In genomic region chr3:83885163-83885562, GRCm38 (mm10) we compare ENCODE assay signal across 20 mouse cellular contexts. TPM values are rescaled to one million over a fixed set of nuclear protein-coding genes. Genes with fewer than 3 reads are reported as not detected.
DNase-seq lines count a peak whose midpoint lies in the region; ATAC-seq and TF ChIP-seq lines count a peak whose summit lies in the region.
"Had no signal": no experiment of that assay in that cellular context is flagged by ENCODE, and none has a peak within 500 bp of the region (broad histone marks: within the 10 kb centered on the region; RNA-seq: fewer than 3 reads in every experiment).

No protein-coding gene starts in this region.

- no peaks in the 10 kb centered on the region for H3K9me3 ChIP-seq in liver, embryonic 15.5 days (replicated peaks)
- H3K9me3 ChIP-seq in liver, embryonic 12.5 days (replicated peaks): no peaks in the 10 kb centered on the region
- no peaks in the 10 kb centered on the region for H3K9me3 ChIP-seq in stomach, postnatal 0 days (ENCODE audit: control insufficient read depth, low read length)
- H3K9me3 ChIP-seq: G1E; midbrain, embryonic 12.5 days; stomach, embryonic 15.5 days had no signal

- no peak for TF ChIP-seq EP300 in stomach, postnatal 0 days (optimal IDR thresholded peaks at IDR 0.05)

- 0 out of 2 replicates have a peak, but pooled peaks have one; percentile 22 for ATAC-seq in liver, embryonic 15.5 days (ENCODE audit: insufficient read depth)
- ATAC-seq in liver, embryonic 12.5 days: no peak
- peak; percentile 96 for ATAC-seq in common myeloid progenitor, adult 5-6 weeks (replicated peaks; ENCODE audit: low read depth, poor library complexity, severe bottlenecking)
- peak; percentile 76 for ATAC-seq in stomach, postnatal 0 days (ENCODE audit: low FRiP score, low TSS enrichment)
- ATAC-seq: activated CD4-positive, CD25-positive, alpha-beta regulatory T cell, adult 4 months; intestine, postnatal 0 days had no signal

- no peak overlapping the region for H3K4me2 ChIP-seq in liver, embryonic 15.5 days
- H3K4me2 ChIP-seq in liver, embryonic 12.5 days: no peak overlapping the region
- no peak overlapping the region for H3K4me2 ChIP-seq in stomach, postnatal 0 days (replicated peaks; ENCODE audit: low read depth)
- H3K4me2 ChIP-seq: hindbrain, embryonic 14.5 days; midbrain, embryonic 12.5 days; stomach, embryonic 15.5 days had no signal

- no peak overlapping the region for H3K9ac ChIP-seq in liver, embryonic 15.5 days
- H3K9ac ChIP-seq in liver, embryonic 12.5 days: no peak overlapping the region
- no peak overlapping the region for H3K9ac ChIP-seq in stomach, postnatal 0 days (ENCODE audit: low read length)
- H3K9ac ChIP-seq: hindbrain, embryonic 14.5 days; midbrain, embryonic 12.5 days; stomach, embryonic 15.5 days had no signal

- no peaks in the 10 kb centered on the region for H3K36me3 ChIP-seq in liver, embryonic 15.5 days (replicated peaks)
- no peaks in the 10 kb centered on the region for H3K36me3 ChIP-seq in liver, embryonic 12.5 days
- H3K36me3 ChIP-seq in stomach, postnatal 0 days (ENCODE audit: control insufficient read depth, insufficient read depth, low read length): no peaks in the 10 kb centered on the region
- H3K36me3 ChIP-seq: G1E; midbrain, embryonic 12.5 days; stomach, embryonic 15.5 days had no signal

- no peak overlapping the region for H3K27ac ChIP-seq in liver, embryonic 15.5 days (replicated peaks)
- H3K27ac ChIP-seq in liver, embryonic 12.5 days: no peak overlapping the region
- H3K27ac ChIP-seq in stomach, postnatal 0 days (replicated peaks): no peak overlapping the region
- H3K27ac ChIP-seq: hindbrain, embryonic 14.5 days; left cerebral cortex, adult 2 months; midbrain, embryonic 12.5 days; stomach, embryonic 15.5 days had no signal

- DNase-seq in lung, postnatal 25 days (ENCODE audit: low spot score): peak; percentile 54
- DNase-seq in stomach, postnatal 0 days (ENCODE audit: low spot score): no peak
- no peak for DNase-seq in right cerebral cortex, postnatal 10 days (ENCODE audit: low spot score in 2 of 2)
- DNase-seq in cerebellum, postnatal 10 days: no peak
- DNase-seq: cerebellum, adult 2 months; embryo, embryonic 11 days; gastrocnemius, postnatal 25 days; kidney, postnatal 36 days; thymus, postnatal 25 days had no signal

- no peak overlapping the region for H3K4me3 ChIP-seq in liver, embryonic 15.5 days (replicated peaks)
- no peak overlapping the region for H3K4me3 ChIP-seq in liver, embryonic 12.5 days
- H3K4me3 ChIP-seq in stomach, postnatal 0 days (ENCODE audit: low read depth, low read length): no peak overlapping the region
- H3K4me3 ChIP-seq: erythroblast, embryonic 14.5 days; left cerebral cortex, adult 2 months; midbrain, embryonic 12.5 days; stomach, embryonic 15.5 days had no signal

- no peak for TF ChIP-seq CTCF in stomach, postnatal 0 days (IDR thresholded peaks at IDR 0.05; ENCODE audit: low read depth)

- H3K27me3 ChIP-seq in liver, embryonic 15.5 days: no peaks in the 10 kb centered on the region
- H3K27me3 ChIP-seq in liver, embryonic 12.5 days (replicated peaks): no peaks in the 10 kb centered on the region
- no peaks in the 10 kb centered on the region for H3K27me3 ChIP-seq in stomach, postnatal 0 days (ENCODE audit: control insufficient read depth, insufficient read depth, low read length)
- H3K27me3 ChIP-seq: midbrain, embryonic 12.5 days; stomach, embryonic 15.5 days had no signal

- 13% methylated on average over 2 of the region's 2 CpGs for WGBS in liver, embryonic 15.5 days (ENCODE audit: insufficient replicate concordance)
- WGBS in liver, embryonic 12.5 days (ENCODE audit: insufficient replicate concordance): 40% methylated on average over 2 of the region's 2 CpGs
- WGBS in stomach, postnatal 0 days: 38% methylated on average over 2 of the region's 2 CpGs

- H3K4me1 ChIP-seq in liver, embryonic 15.5 days (replicated peaks): no peaks in the 10 kb centered on the region
- H3K4me1 ChIP-seq in liver, embryonic 12.5 days: no peaks in the 10 kb centered on the region
- no peaks in the 10 kb centered on the region for H3K4me1 ChIP-seq in stomach, postnatal 0 days (replicated peaks; ENCODE audit: control insufficient read depth, insufficient read depth)
- H3K4me1 ChIP-seq: midbrain, embryonic 12.5 days; stomach, embryonic 15.5 days had no signal

RNA-seq across cellular contexts. Expression of gene Tlr2, which starts 43.6 kb away (rescaled TPM):
- 2.6 and 3.0 TPM in 2 replicates for polyA plus RNA-seq in liver, embryonic 15.5 days (2015; fragmentation: Nextera tagmentation; extraction: Ambion mirVana)
- 3.0 and 3.2 TPM in 2 replicates for polyA plus RNA-seq in liver, embryonic 12.5 days (2016; fragmentation: Nextera tagmentation; extraction: Ambion mirVana)
- total RNA-seq in common myeloid progenitor, adult 5-6 weeks (2017): 8.4 and 10.0 TPM in 2 replicates
- 8.5 and 10.2 TPM in 2 replicates for polyA plus RNA-seq in stomach, postnatal 0 days (2015; fragmentation: Nextera tagmentation; extraction: Ambion mirVana)
- polyA plus RNA-seq: erythroblast, embryonic 14.5 days; G1E had no signal
